Mouse (Mus musculus) erythroblast, embryonic 14.5 days (primary cell): ENCODE measurements around the gene Arhgap44.

Experiments used
- GATA1 ChIP-seq: IDR thresholded peaks from 2 replicates; pipeline ENCODE4 v1.6.1; 2012; ENCODE audit warnings: low read length, inconsistent platforms, mixed read lengths
- TAL1 ChIP-seq: IDR thresholded peaks from 3 replicates; pipeline ENCODE4 v1.6.1; 2012; ENCODE audit warnings: low read length, inconsistent platforms, mixed read lengths

DNA sequence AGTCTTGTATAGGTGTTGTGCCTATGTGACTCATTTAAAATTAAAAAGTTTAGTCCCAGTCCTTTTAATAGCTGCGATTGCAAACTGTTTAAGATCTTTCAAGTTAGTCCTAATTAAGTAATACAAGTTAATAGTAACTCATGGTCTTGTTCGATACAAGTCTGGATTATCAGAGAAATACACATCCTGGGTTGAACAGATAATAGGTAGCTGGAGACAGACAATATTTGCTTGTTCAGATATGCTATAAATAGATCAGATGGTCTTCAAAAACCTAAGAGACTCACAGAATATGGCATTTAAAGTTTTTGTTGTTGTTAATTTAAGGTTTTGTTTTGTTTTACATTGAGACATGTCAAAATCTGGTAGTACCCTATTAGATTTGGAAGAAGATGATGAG lies 190.3 kb downstream of the Arhgap44 start:
- TF ChIP-seq TAL1: no peak
- no peak for TF ChIP-seq GATA1
